Mouse (Mus musculus): Measurements from ENCODE around the gene Pycr1. TPM values are rescaled to one million over a fixed set of nuclear protein-coding genes. Genes with fewer than 3 reads are reported as not detected.

Pycr1 gene
- polyA plus RNA-seq, 1 experiment = 3.2 TPM

- DNase-seq (ENCODE audit: extremely low spot score in 1 of 2, low spot score in 1 of 2) = no peak
Measured at GRCm38 (mm10) chr11:120609250-120609649, 34.3 kb downstream of the Pycr1 start.

- DNase-seq (ENCODE audit: extremely low spot score in 1 of 2, low spot score in 1 of 2) = no peak
Measured at GRCm38 (mm10) chr11:120608241-120609034, 35.1 kb downstream of the Pycr1 start, which contains the start of gene Npb. Gene Npb (plus strand): TSS chr11:120608477.

GRCm38 (mm10) chr11:120606764-120607163 is 36.8 kb downstream of the Pycr1 start:
- no peak for DNase-seq (ENCODE audit: extremely low spot score in 1 of 2, low spot score in 1 of 2)

GRCm38 (mm10) chr11:120605667-120606066 is 37.9 kb downstream of the Pycr1 start:
- DNase-seq (ENCODE audit: extremely low spot score in 1 of 2, low spot score in 1 of 2) = no peak

- no peak for DNase-seq (ENCODE audit: extremely low spot score in 1 of 2, low spot score in 1 of 2)
Measured at GRCm38 (mm10) chr11:120603545-120603944, 40.0 kb downstream of the Pycr1 start.

- no peak for DNase-seq (ENCODE audit: extremely low spot score in 1 of 2, low spot score in 1 of 2)
Measured at GRCm38 (mm10) chr11:120600716-120601115, 42.9 kb downstream of the Pycr1 start.

GRCm38 (mm10) chr11:120598990-120599549 is 44.5 kb downstream of the Pycr1 start:
- DNase-seq (ENCODE audit: extremely low spot score in 1 of 2, low spot score in 1 of 2) = no peak

- peak; percentile 78 to 91 for DNase-seq (ENCODE audit: extremely low spot score in 1 of 2, low spot score in 1 of 2)
Measured at GRCm38 (mm10) chr11:120598283-120598989, 45.1 kb downstream of the Pycr1 start, which contains the start of the genes Alyref and Anapc11. Gene Alyref (minus strand): TSS chr11:120598365. Gene Anapc11 (plus strand): TSS chr11:120598421.

- no peak for DNase-seq (ENCODE audit: extremely low spot score in 1 of 2, low spot score in 1 of 2)
Measured at GRCm38 (mm10) chr11:120597240-120598235, 46.0 kb downstream of the Pycr1 start.

GRCm38 (mm10) chr11:120588531-120588930 is 55.0 kb downstream of the Pycr1 start:
- DNase-seq (ENCODE audit: extremely low spot score in 1 of 2, low spot score in 1 of 2) = no peak

Other genes starting within 250 kb of the Pycr1 start
- 52.9 and 60.2 TPM in 2 replicates for gene Nploc4, start 206.1 kb downstream of the Pycr1 start, polyA plus RNA-seq (2012; rRNA removed)
- 0.54 and 0.61 TPM in 2 replicates for gene Tspan10, start 201.1 kb downstream of the Pycr1 start, polyA plus RNA-seq (2012; rRNA removed)
- gene Pde6g, start 190.3 kb downstream of the Pycr1 start, polyA plus RNA-seq (2012; rRNA removed) = 0.82 and 0.84 TPM in 2 replicates
- gene Oxld1, start 185.7 kb downstream of the Pycr1 start, polyA plus RNA-seq (2012; rRNA removed) = 14.3 and 15.4 TPM in 2 replicates
- 26.5 and 29.8 TPM in 2 replicates for gene Ccdc137, start 185.7 kb downstream of the Pycr1 start, polyA plus RNA-seq (2012; rRNA removed)
- gene Arl16, start 176.2 kb downstream of the Pycr1 start, polyA plus RNA-seq (2012; rRNA removed) = 48.0 and 52.0 TPM in 2 replicates
- gene Mrpl12, start 159.2 kb downstream of the Pycr1 start, polyA plus RNA-seq (2012; rRNA removed) = 94.2 TPM in 2 replicates
- 30.6 and 35.8 TPM in 2 replicates for gene Slc25a10, start 151.9 kb downstream of the Pycr1 start, polyA plus RNA-seq (2012; rRNA removed)
- gene Gcgr, start 113.1 kb downstream of the Pycr1 start, polyA plus RNA-seq (2012; rRNA removed) = 0.42 and 0.54 TPM in 2 replicates
- gene Mcrip1, start 94.0 kb downstream of the Pycr1 start, polyA plus RNA-seq (2012; rRNA removed) = 153 and 174 TPM in 2 replicates
- not detected in 2 replicates for gene Ppp1r27, start 92.6 kb downstream of the Pycr1 start, polyA plus RNA-seq (2012; rRNA removed)
- gene P4hb, start 70.5 kb downstream of the Pycr1 start, polyA plus RNA-seq (2012; rRNA removed) = 103 and 109 TPM in 2 replicates
- gene Arhgdia, start 62.1 kb downstream of the Pycr1 start, polyA plus RNA-seq (2012; rRNA removed) = 408 and 428 TPM in 2 replicates
- gene Alyref, start 45.4 kb downstream of the Pycr1 start, polyA plus RNA-seq (2012; rRNA removed) = 46.3 and 53.0 TPM in 2 replicates
- 143 and 170 TPM in 2 replicates for gene Anapc11, start 45.3 kb downstream of the Pycr1 start, polyA plus RNA-seq (2012; rRNA removed)
- gene Npb, start 35.3 kb downstream of the Pycr1 start, polyA plus RNA-seq (2012; rRNA removed) = 0.84 and 1.2 TPM in 2 replicates
- gene Pcyt2, start 25.8 kb downstream of the Pycr1 start, polyA plus RNA-seq (2012; rRNA removed) = 252 and 254 TPM in 2 replicates
- 99.4 and 101 TPM in 2 replicates for gene Sirt7, start 18.5 kb downstream of the Pycr1 start, polyA plus RNA-seq (2012; rRNA removed)
- gene Mafg, start 10.2 kb downstream of the Pycr1 start, polyA plus RNA-seq (2012; rRNA removed) = 79.9 and 84.5 TPM in 2 replicates
- 4.7 and 5.6 TPM in 2 replicates for gene Myadml2, start 4.4 kb upstream of the Pycr1 start, polyA plus RNA-seq (2012; rRNA removed)
- 8.4 and 8.6 TPM in 2 replicates for gene Notum, start 17.4 kb upstream of the Pycr1 start, polyA plus RNA-seq (2012; rRNA removed)
- gene Aspscr1, start 29.2 kb upstream of the Pycr1 start, polyA plus RNA-seq (2012; rRNA removed) = 45.1 and 51.8 TPM in 2 replicates
- 34.0 and 37.4 TPM in 2 replicates for gene Cenpx, start 70.0 kb upstream of the Pycr1 start, polyA plus RNA-seq (2012; rRNA removed)
- 111 and 130 TPM in 2 replicates for gene Lrrc45, start 70.2 kb upstream of the Pycr1 start, polyA plus RNA-seq (2012; rRNA removed)
- gene Rac3, start 77.7 kb upstream of the Pycr1 start, polyA plus RNA-seq (2012; rRNA removed) = 65.0 and 73.7 TPM in 2 replicates
- gene Dcxr, start 83.5 kb upstream of the Pycr1 start, polyA plus RNA-seq (2012; rRNA removed) = 24.2 and 25.6 TPM in 2 replicates
- 5.0 and 17.1 TPM in 2 replicates for gene Cbr2, start 88.3 kb upstream of the Pycr1 start, polyA plus RNA-seq (2012; rRNA removed)
- 1.3 and 2.2 TPM in 2 replicates for gene Hmga1b, start 119.0 kb upstream of the Pycr1 start, polyA plus RNA-seq (2012; rRNA removed)
- gene Rfng, start 140.4 kb upstream of the Pycr1 start, polyA plus RNA-seq (2012; rRNA removed) = 88.6 and 97.4 TPM in 2 replicates
- 222 and 229 TPM in 2 replicates for gene Gps1, start 140.5 kb upstream of the Pycr1 start, polyA plus RNA-seq (2012; rRNA removed)
- gene Dus1l, start 152.6 kb upstream of the Pycr1 start, polyA plus RNA-seq (2012; rRNA removed) = 45.1 and 45.7 TPM in 2 replicates
- gene Fasn, start 180.8 kb upstream of the Pycr1 start, polyA plus RNA-seq (2012; rRNA removed) = 271 and 272 TPM in 2 replicates

Data from frontal cortex, adult 2 months (tissue).